Mouse (Mus musculus) thymus, adult 2 months (tissue): ENCODE results near the gene Glrx5.

Experiments used
- CTCF ChIP-seq: fragments of 200-500 bp; IDR thresholded peaks from 2 replicates; pipeline ENCODE4 v1.5.1; 2012; ENCODE audit warnings: mild to moderate bottlenecking, control low read depth, low read length, moderate library complexity, borderline replicate concordance; ENCODE audit not compliant: control insufficient read depth, poor library complexity, insufficient read depth; ENCODE audit errors: extremely low read depth
- POLR2A ChIP-seq: fragments of 200-500 bp; IDR thresholded peaks from 2 replicates; pipeline ENCODE4 v1.6.1; 2012; ENCODE audit warnings: mild to moderate bottlenecking, low read length, control low read depth, moderate library complexity; ENCODE audit not compliant: control insufficient read depth, poor library complexity, insufficient read depth; ENCODE audit errors: extremely low read depth

DNA sequence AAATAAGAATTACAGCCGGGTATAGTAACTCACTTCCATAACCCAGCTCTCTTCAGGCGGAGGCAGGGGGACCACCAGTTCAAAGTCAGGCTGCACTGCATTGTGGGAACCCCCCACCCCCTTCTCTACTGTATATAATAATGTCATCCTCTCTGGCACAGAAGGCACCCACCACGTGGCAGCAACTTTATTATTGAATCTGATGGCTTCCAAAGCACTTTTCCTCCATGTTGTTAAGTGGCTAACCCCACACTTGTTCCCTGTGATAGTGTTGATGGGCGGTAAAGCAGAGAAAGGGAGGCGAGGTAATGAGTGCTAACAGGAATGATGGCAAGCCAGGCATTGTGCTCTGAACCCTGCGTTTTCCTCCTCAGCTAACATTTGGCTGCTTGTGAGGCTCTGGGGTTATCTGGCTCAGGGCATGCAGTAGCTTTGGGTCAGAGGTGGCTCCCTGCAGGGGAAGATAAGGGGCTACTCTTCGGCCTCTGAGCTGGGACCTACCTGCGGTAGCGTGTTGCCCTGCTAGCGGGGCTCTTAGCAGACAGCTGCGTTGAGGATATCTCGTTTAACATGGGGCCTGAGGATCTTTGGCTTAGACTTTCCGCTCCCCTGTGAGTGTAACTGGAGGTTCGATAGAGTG lies 1.8 kb downstream of the Glrx5 start:
- TF ChIP-seq CTCF, result no peak
- no peak for TF ChIP-seq POLR2A
